Mouse (Mus musculus): ENCODE results near the gene Treh.

Treh gene

DNA sequence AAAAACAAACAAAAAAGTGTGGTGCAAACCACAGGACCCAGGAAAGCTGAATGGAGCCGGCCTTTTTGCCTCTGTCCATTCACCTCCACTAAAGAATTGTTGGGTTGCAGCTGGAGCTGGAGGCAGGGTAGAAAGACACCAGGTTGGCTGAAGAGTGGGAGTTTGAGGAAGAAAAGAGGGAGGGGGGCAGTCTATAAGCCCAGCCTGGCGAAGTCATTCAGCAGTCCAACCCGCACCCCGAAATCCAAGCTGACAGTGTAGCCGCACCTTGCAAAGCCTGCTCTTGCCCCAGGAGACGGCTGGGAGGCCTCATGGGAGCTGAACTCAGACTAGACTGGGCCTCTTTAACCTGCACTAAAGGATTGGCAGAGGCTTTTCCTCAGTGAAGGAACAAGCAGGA, 62.9 kb downstream of the Treh start:
- DNase-seq (ENCODE audit: low spot score): no peak

Data from testis, postnatal 10 days (tissue).